Mouse (Mus musculus): ENCODE measurements around the gene Trpc4ap.
A peak's percentile ranks its signal among the peaks of the same experiment; 100 is the strongest.

Gene Trpc4ap

GRCm38 (mm10) chr2:155641540-155642472 lies 50.4 kb downstream of the Trpc4ap start:
- no peak for DNase-seq (ENCODE audit: low read depth, low spot score)

GRCm38 (mm10) chr2:155640656-155641055 lies 51.5 kb downstream of the Trpc4ap start:
- DNase-seq (ENCODE audit: low read depth, low spot score) = no peak

- no peak for DNase-seq (ENCODE audit: low read depth, low spot score)
These were observed 54.8 kb downstream of the Trpc4ap start for GRCm38 (mm10) chr2:155637411-155637810.

GRCm38 (mm10) chr2:155636881-155637280 lies 55.3 kb downstream of the Trpc4ap start:
- no peak for DNase-seq (ENCODE audit: low read depth, low spot score)

GRCm38 (mm10) chr2:155635961-155636360 lies 56.2 kb downstream of the Trpc4ap start:
- DNase-seq (ENCODE audit: low read depth, low spot score) = no peak

- DNase-seq (ENCODE audit: low read depth, low spot score) = no peak
These were observed 57.6 kb downstream of the Trpc4ap start for GRCm38 (mm10) chr2:155634562-155634961.

- no peak for DNase-seq (ENCODE audit: low read depth, low spot score)
These were observed 58.5 kb downstream of the Trpc4ap start for GRCm38 (mm10) chr2:155633731-155634130.

GRCm38 (mm10) chr2:155633121-155633520 lies 59.1 kb downstream of the Trpc4ap start:
- no peak for DNase-seq (ENCODE audit: low read depth, low spot score)

GRCm38 (mm10) chr2:155632138-155632936 lies 59.8 kb downstream of the Trpc4ap start:
- no peak for DNase-seq (ENCODE audit: low read depth, low spot score)

GRCm38 (mm10) chr2:155630590-155631416 lies 61.4 kb downstream of the Trpc4ap start:
- no peak for DNase-seq (ENCODE audit: low read depth, low spot score)

- no peak for DNase-seq (ENCODE audit: low read depth, low spot score)
These were observed 62.0 kb downstream of the Trpc4ap start for GRCm38 (mm10) chr2:155630153-155630552.

GRCm38 (mm10) chr2:155629231-155629661 lies 62.9 kb downstream of the Trpc4ap start:
- DNase-seq (ENCODE audit: low read depth, low spot score) = peak; percentile 31

GRCm38 (mm10) chr2:155628519-155628918 lies 63.7 kb downstream of the Trpc4ap start:
- DNase-seq (ENCODE audit: low read depth, low spot score) = no peak

- no peak for DNase-seq (ENCODE audit: low read depth, low spot score)
These were observed 64.1 kb downstream of the Trpc4ap start for GRCm38 (mm10) chr2:155628112-155628511.

- peak; percentile 86 for DNase-seq (ENCODE audit: low read depth, low spot score)
These were observed 65.0 kb downstream of the Trpc4ap start for GRCm38 (mm10) chr2:155627030-155627738.

- no peak for DNase-seq (ENCODE audit: low read depth, low spot score)
These were observed 65.9 kb downstream of the Trpc4ap start for GRCm38 (mm10) chr2:155626277-155626676.

- peak; percentile 76 for DNase-seq (ENCODE audit: low read depth, low spot score)
These were observed 67.5 kb downstream of the Trpc4ap start for GRCm38 (mm10) chr2:155624730-155625129.

GRCm38 (mm10) chr2:155623996-155624395 lies 68.2 kb downstream of the Trpc4ap start:
- DNase-seq (ENCODE audit: low read depth, low spot score) = no peak

- peak; percentile 26 for DNase-seq (ENCODE audit: low read depth, low spot score)
These were observed 69.6 kb downstream of the Trpc4ap start for GRCm38 (mm10) chr2:155622606-155623005.

- peak; percentile 86 for DNase-seq (ENCODE audit: low read depth, low spot score)
These were observed 72.4 kb downstream of the Trpc4ap start for GRCm38 (mm10) chr2:155619817-155620216.

- DNase-seq (ENCODE audit: low read depth, low spot score) = no peak
These were observed 75.2 kb downstream of the Trpc4ap start for GRCm38 (mm10) chr2:155616971-155617370.
